Mouse (Mus musculus) v-Abl transformed pro-B cells (cell line): ENCODE results near the gene Adamtsl5.

Experiments used
- in situ Hi-C, 2 experiments: fragments of 400-800 bp; cut with MboI; formaldehyde crosslinking; loops; one replicate each; pipeline ENCODE4 v1.15.1; 2025; ENCODE audit not compliant: unreplicated experiment in 2 of 2

Adamtsl5 gene

GRCm38 (mm10) chr10:80374063-80374462 is 25.9 kb upstream of the Adamtsl5 start:
- in situ Hi-C loops = loop anchor here (5.0 to 10.0 kb wide), 2 partner anchors 37 to 199 kb away; partner anchors contain the start of genes 1600002K03Rik (in 1 of the 2) and Efna2 (in 1 of the 2)

GRCm38 (mm10) chr10:80372706-80373105 is 24.5 kb upstream of the Adamtsl5 start:
- in situ Hi-C loops = loop anchor here (5.0 to 10.0 kb wide), 2 partner anchors 35 to 198 kb away; partner anchors contain the start of genes 1600002K03Rik (in 1 of the 2) and Efna2 (in 1 of the 2)

GRCm38 (mm10) chr10:80371983-80372382 is 23.8 kb upstream of the Adamtsl5 start:
- in situ Hi-C loops = loop anchor here (5.0 to 10.0 kb wide), 2 partner anchors 35 to 197 kb away; partner anchors contain the start of genes 1600002K03Rik (in 1 of the 2) and Efna2 (in 1 of the 2)

- in situ Hi-C loops = loop anchor here (5.0 to 10.0 kb wide), 2 partner anchors 34 to 197 kb away; partner anchors contain the start of genes 1600002K03Rik (in 1 of the 2) and Efna2 (in 1 of the 2)
Observed at GRCm38 (mm10) chr10:80371411-80371966, 23.3 kb upstream of the Adamtsl5 start.

GRCm38 (mm10) chr10:80369995-80370747 is 22.0 kb upstream of the Adamtsl5 start:
- in situ Hi-C loops = loop anchor here (5.0 to 10.0 kb wide), 2 partner anchors 33 to 195 kb away; partner anchors contain the start of genes 1600002K03Rik (in 1 of the 2) and Efna2 (in 1 of the 2)

GRCm38 (mm10) chr10:80368392-80368791 is 20.2 kb upstream of the Adamtsl5 start:
- in situ Hi-C loops = no loop called here

- in situ Hi-C loops = no loop called here
Observed at GRCm38 (mm10) chr10:80367954-80368353, 19.7 kb upstream of the Adamtsl5 start.

GRCm38 (mm10) chr10:80365736-80366135 is 17.5 kb upstream of the Adamtsl5 start:
- in situ Hi-C loops = no loop called here

- in situ Hi-C loops = no loop called here
Observed at GRCm38 (mm10) chr10:80363734-80364133, 15.5 kb upstream of the Adamtsl5 start.

- in situ Hi-C loops = no loop called here
Observed at GRCm38 (mm10) chr10:80357994-80358639, 9.9 kb upstream of the Adamtsl5 start.

GRCm38 (mm10) chr10:80357336-80357735 is 9.1 kb upstream of the Adamtsl5 start:
- in situ Hi-C loops = no loop called here

- in situ Hi-C loops = no loop called here
Observed at GRCm38 (mm10) chr10:80356737-80357136, 8.5 kb upstream of the Adamtsl5 start.

GRCm38 (mm10) chr10:80356001-80356682 is 7.9 kb upstream of the Adamtsl5 start, which contains the start of gene Plk5:
Plk5 (plus strand) TSS chr10:80356459.
- in situ Hi-C loops = no loop called here

GRCm38 (mm10) chr10:80355431-80355830 is 7.2 kb upstream of the Adamtsl5 start:
- in situ Hi-C loops = no loop called here

GRCm38 (mm10) chr10:80352727-80353126 is 4.5 kb upstream of the Adamtsl5 start:
- in situ Hi-C loops = no loop called here

- in situ Hi-C loops = no loop called here
Observed at GRCm38 (mm10) chr10:80351896-80352295, 3.7 kb upstream of the Adamtsl5 start.

- in situ Hi-C loops = no loop called here
Observed at GRCm38 (mm10) chr10:80350292-80350691, 2.1 kb upstream of the Adamtsl5 start.

- in situ Hi-C loops = loop anchor here (5.0 to 10.0 kb wide), 3 partner anchors 54 to 177 kb away; partner anchors contain the start of genes 1600002K03Rik (in 1 of the 2), Apc2 (in 1 of the 2), Efna2 (in 1 of the 2) and Rps15 (in 1 of the 2)
Observed at GRCm38 (mm10) chr10:80348981-80349380, 769 bp upstream of the Adamtsl5 start.

GRCm38 (mm10) chr10:80347514-80347967 is 671 bp downstream of the Adamtsl5 start:
- in situ Hi-C loops = loop anchor here (5.0 to 10.0 kb wide), 3 partner anchors 53 to 175 kb away; partner anchors contain the start of genes 1600002K03Rik (in 1 of the 2), Apc2 (in 1 of the 2), Efna2 (in 1 of the 2) and Rps15 (in 1 of the 2)

GRCm38 (mm10) chr10:80345929-80346328 is 2.3 kb downstream of the Adamtsl5 start:
- in situ Hi-C loops = loop anchor here (5.0 to 10.0 kb wide), 3 partner anchors 51 to 174 kb away; partner anchors contain the start of genes 1600002K03Rik (in 1 of the 2), Apc2 (in 1 of the 2), Efna2 (in 1 of the 2) and Rps15 (in 1 of the 2)
